Mouse (Mus musculus) left cerebral cortex, adult 9 months (tissue): Measurements from ENCODE around the gene Larp1b.

Experiments
- DNase-seq, 2 experiments: peaks; one replicate each; pipeline ENCODE4 v3.0.0; 2022; ENCODE audit warnings: low spot score in 2 of 2

Larp1b gene

GRCm38 (mm10) chr3:41020687-41021086 is 71.1 kb downstream of the Larp1b start:
- no peak for DNase-seq

GRCm38 (mm10) chr3:41021980-41022379 is 72.4 kb downstream of the Larp1b start:
- peak; percentile 11 to 50 for DNase-seq

- no peak for DNase-seq
Measured at GRCm38 (mm10) chr3:41030705-41031104, 81.1 kb downstream of the Larp1b start.

GRCm38 (mm10) chr3:41031286-41032210 is 81.9 kb downstream of the Larp1b start:
- no peak for DNase-seq

- DNase-seq, result no peak
Measured at GRCm38 (mm10) chr3:41038297-41038916, 88.8 kb downstream of the Larp1b start.

- no peak for DNase-seq
Measured at GRCm38 (mm10) chr3:41041241-41041640, 91.6 kb downstream of the Larp1b start.

GRCm38 (mm10) chr3:41042195-41042938 is 92.7 kb downstream of the Larp1b start:
- peak in 1 of 2 experiments; percentile 16 for DNase-seq

GRCm38 (mm10) chr3:41043756-41044354 is 94.2 kb downstream of the Larp1b start:
- DNase-seq, result no peak

GRCm38 (mm10) chr3:41047838-41048237 is 98.2 kb downstream of the Larp1b start:
- DNase-seq, result no peak

GRCm38 (mm10) chr3:41053334-41053733 is 103.7 kb downstream of the Larp1b start:
- no peak for DNase-seq

- DNase-seq, result peak in 1 of 2 experiments; percentile 76
Measured at GRCm38 (mm10) chr3:41058395-41058794, 108.8 kb downstream of the Larp1b start.

- DNase-seq, result peak in 1 of 2 experiments; percentile 17
Measured at GRCm38 (mm10) chr3:41059249-41059648, 109.6 kb downstream of the Larp1b start.

GRCm38 (mm10) chr3:41061831-41062565 is 112.4 kb downstream of the Larp1b start:
- peak in 1 of 2 experiments; percentile 26 for DNase-seq

GRCm38 (mm10) chr3:41062758-41063157 is 113.1 kb downstream of the Larp1b start:
- DNase-seq, result no peak

GRCm38 (mm10) chr3:41065320-41065719 is 115.7 kb downstream of the Larp1b start:
- DNase-seq, result no peak

- DNase-seq, result no peak
Measured at GRCm38 (mm10) chr3:41070519-41070918, 120.9 kb downstream of the Larp1b start.

GRCm38 (mm10) chr3:41075376-41075775 is 125.7 kb downstream of the Larp1b start:
- DNase-seq, result no peak

- DNase-seq, result no peak
Measured at GRCm38 (mm10) chr3:41078673-41079072, 129.0 kb downstream of the Larp1b start.

GRCm38 (mm10) chr3:41080724-41081123 is 131.1 kb downstream of the Larp1b start:
- DNase-seq, result no peak

GRCm38 (mm10) chr3:41081474-41082301 is 132.1 kb downstream of the Larp1b start:
- DNase-seq, result no peak
